Mouse (Mus musculus) kidney, postnatal 36 days (tissue): ENCODE measurements around the gene Ndufa11.
A peak's percentile ranks its signal among the peaks of the same experiment; 100 is the strongest.

Source experiments
- DNase-seq, 2 experiments: peaks; one replicate each; pipeline ENCODE4 v3.0.0; 2021 to 2022; ENCODE audit warnings: mixed read lengths in 2 of 2

Gene Ndufa11

GRCm38 (mm10) chr17:56716655-56717362 is 758 bp upstream of the Ndufa11 start:
- peak; percentile 98 to 99 for DNase-seq

- DNase-seq = peak; percentile 69 to 70
Measured at GRCm38 (mm10) chr17:56722441-56722840, 4.9 kb downstream of the Ndufa11 start.

GRCm38 (mm10) chr17:56723419-56724161 is 6.0 kb downstream of the Ndufa11 start:
- peak in 1 of 2 experiments; percentile 38 for DNase-seq

GRCm38 (mm10) chr17:56727029-56727649 is 9.6 kb downstream of the Ndufa11 start:
- no peak for DNase-seq

GRCm38 (mm10) chr17:56727659-56728058 is 10.1 kb downstream of the Ndufa11 start:
- peak; percentile 8 to 55 for DNase-seq

GRCm38 (mm10) chr17:56728117-56728516 is 10.6 kb downstream of the Ndufa11 start:
- peak; percentile 32 to 50 for DNase-seq

GRCm38 (mm10) chr17:56729151-56729550 is 11.6 kb downstream of the Ndufa11 start:
- DNase-seq = peak; percentile 32 to 41

- no peak for DNase-seq
Measured at GRCm38 (mm10) chr17:56729656-56730055, 12.1 kb downstream of the Ndufa11 start.

GRCm38 (mm10) chr17:56736534-56736933 is 19.0 kb downstream of the Ndufa11 start:
- no peak for DNase-seq

- DNase-seq = no peak
Measured at GRCm38 (mm10) chr17:56738221-56738620, 20.7 kb downstream of the Ndufa11 start.

- no peak for DNase-seq
Measured at GRCm38 (mm10) chr17:56740118-56740787, 22.7 kb downstream of the Ndufa11 start.

GRCm38 (mm10) chr17:56740788-56741160 is 23.2 kb downstream of the Ndufa11 start:
- no peak for DNase-seq

GRCm38 (mm10) chr17:56744173-56744572 is 26.6 kb downstream of the Ndufa11 start:
- DNase-seq = no peak

GRCm38 (mm10) chr17:56751404-56752072 is 34.0 kb downstream of the Ndufa11 start:
- DNase-seq = peak in 1 of 2 experiments; percentile 70

- peak in 1 of 2 experiments; percentile 33 for DNase-seq
Measured at GRCm38 (mm10) chr17:56753452-56753851, 35.9 kb downstream of the Ndufa11 start.

GRCm38 (mm10) chr17:56754271-56755185 is 37.0 kb downstream of the Ndufa11 start:
- peak; percentile 33 to 67 for DNase-seq

- DNase-seq = peak; percentile 40 to 70
Measured at GRCm38 (mm10) chr17:56756703-56757399, 39.3 kb downstream of the Ndufa11 start.

- DNase-seq = peak; percentile 93 to 97
Measured at GRCm38 (mm10) chr17:56757416-56758123, 40.0 kb downstream of the Ndufa11 start, which contains the start of gene Nrtn. Gene Nrtn (minus strand): TSS chr17:56757530.

GRCm38 (mm10) chr17:56758132-56758531 is 40.6 kb downstream of the Ndufa11 start:
- DNase-seq = peak; percentile 76 to 92

GRCm38 (mm10) chr17:56759261-56759660 is 41.7 kb downstream of the Ndufa11 start:
- DNase-seq = no peak
